Mouse (Mus musculus) megakaryocyte, embryonic 14.5 days (primary cell): ENCODE data around the gene Ocln.
"Not testable (repeated sequence)": the region's sequence is repeated elsewhere in the genome, so short reads cannot be mapped to it uniquely, and the experiment has no call there.

Source experiments
- FLI1 ChIP-seq: IDR thresholded peaks from 2 replicates; pipeline ENCODE4 v1.6.1; 2012; ENCODE audit warnings: low read length, inconsistent platforms, mixed read lengths
- GATA1 ChIP-seq: IDR thresholded peaks from 3 replicates; pipeline ENCODE4 v1.6.1; 2012; ENCODE audit warnings: mixed read lengths, low read length, inconsistent platforms, borderline replicate concordance

DNA sequence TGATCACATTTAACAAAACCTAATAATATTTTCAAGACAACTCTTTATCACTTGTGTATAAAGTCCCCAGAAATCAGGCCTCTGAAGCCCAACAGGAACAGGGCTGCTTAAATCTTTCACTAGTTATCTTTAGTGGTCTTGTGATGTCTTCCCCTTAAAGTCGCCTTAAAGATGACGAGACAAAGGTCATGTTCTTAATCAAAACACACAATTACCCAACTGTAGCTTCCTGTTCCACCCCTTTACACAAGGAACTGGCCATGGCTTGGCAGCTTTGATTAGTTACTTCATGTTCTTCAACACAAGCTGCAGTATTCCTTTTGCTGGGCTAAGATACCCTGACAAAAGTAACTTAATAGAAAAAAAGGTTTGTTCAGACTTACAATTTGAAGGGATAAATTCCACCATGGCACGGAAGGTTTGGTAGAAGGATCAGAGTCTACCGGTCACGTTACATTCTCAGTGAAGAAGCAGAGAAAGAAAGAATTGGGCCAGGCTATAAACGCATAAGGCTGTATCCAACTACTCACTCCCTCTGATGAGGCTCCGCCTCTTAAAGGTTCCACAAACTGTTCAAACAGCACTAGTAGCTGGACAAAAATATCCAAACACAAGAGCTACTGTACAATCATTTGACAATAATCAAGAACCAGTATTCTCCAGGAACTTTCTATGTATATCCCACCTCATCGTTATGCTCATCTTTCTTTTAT is 99.9 kb downstream of the Ocln start, which contains the start of gene Naip1:
- not testable (repeated sequence) for TF ChIP-seq FLI1, GATA1
